Mouse (Mus musculus): ENCODE data around the gene Gtf2ird1. TPM values are rescaled to one million over a fixed set of nuclear protein-coding genes. Genes with fewer than 3 reads are reported as not detected.

Gene Gtf2ird1
- polyA plus RNA-seq, 1 experiment, result 22.4 TPM

DNA sequence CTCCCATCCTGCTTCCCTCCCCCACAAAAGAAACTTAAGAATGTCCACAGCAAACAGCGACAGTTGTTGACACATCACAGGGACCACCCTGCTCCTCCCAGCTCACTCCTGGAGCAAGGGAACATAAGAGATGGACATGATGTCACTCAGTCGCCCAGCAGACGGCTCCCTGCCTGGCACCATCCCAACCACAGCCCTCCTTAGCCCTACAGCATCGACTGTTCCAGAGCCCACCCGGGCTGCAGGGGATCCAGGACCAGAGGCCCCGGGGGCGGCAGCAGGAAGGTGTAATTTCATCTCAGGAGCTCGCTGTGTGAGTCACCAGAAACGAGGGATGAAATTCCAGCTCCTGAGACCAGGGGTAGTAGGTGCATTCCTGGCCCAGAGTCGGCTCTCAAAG, 10.6 kb downstream of the Gtf2ird1 start:
- Histone ChIP-seq H3K27me3 (replicated peaks; ENCODE audit: control insufficient read depth, insufficient read depth, low read length) (no peaks in the 10 kb centered on the region), H3K36me3 (ENCODE audit: control insufficient read depth, insufficient read depth, low read length) (no peaks in the 10 kb centered on the region), H3K27ac (ENCODE audit: insufficient read depth, low read depth, low read length) (no peak overlapping the region), H3K4me1 (ENCODE audit: control insufficient read depth, insufficient read depth, low read length) (no peaks in the 10 kb centered on the region), H3K4me3 (ENCODE audit: insufficient read depth, low read depth, low read length) (no peak overlapping the region)
- DNase-seq, result no peak
- 27% methylated on average over 10 of the region's 10 CpGs for WGBS
- TF ChIP-seq CTCF (conservative IDR thresholded peaks at IDR 0.05; ENCODE audit: insufficient read depth, insufficient read length, low read depth, low read length) (no peak), POLR2A (IDR thresholded peaks at IDR 0.05; ENCODE audit: low read depth, low read length) (no peak)

DNA sequence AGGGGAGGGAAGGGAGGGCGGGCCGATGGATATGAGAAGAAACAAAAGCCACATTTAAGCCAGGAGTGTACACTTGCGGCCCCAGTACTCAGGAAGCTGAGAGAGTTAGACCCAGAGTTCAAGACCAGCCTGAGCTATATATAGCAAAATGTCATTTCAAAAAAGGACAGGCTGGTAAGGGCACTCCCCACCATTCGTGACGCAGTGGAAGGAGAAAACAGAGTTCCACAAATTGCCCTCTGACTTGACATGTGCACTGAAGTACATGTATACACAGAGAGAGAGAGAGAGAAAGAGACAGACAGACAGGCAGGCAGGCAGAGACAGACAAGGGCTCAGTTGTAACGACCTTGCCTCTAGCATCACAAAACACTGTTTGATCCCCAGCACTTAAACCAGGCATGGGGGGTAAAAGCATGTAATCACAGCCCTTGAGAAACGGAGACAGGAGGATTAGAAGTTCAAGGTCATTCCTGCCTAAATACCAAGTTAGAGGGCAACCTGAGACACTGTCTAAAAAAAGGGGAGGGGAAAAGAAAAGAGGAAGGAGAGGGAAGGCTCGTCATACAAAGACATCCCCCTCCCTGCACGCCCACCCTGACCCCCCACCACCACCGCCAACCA, 11.2 kb downstream of the Gtf2ird1 start:
- H3K27me3 ChIP-seq (replicated peaks; ENCODE audit: control insufficient read depth, insufficient read depth, low read length), result no peaks in the 10 kb centered on the region
- no peaks in the 10 kb centered on the region; the same call in 1 of the 2 replicates for H3K4me1 ChIP-seq (ENCODE audit: control insufficient read depth, insufficient read depth, low read length)
- no peak overlapping the region for H3K27ac ChIP-seq (ENCODE audit: insufficient read depth, low read depth, low read length)
- 39% methylated on average over 10 of the region's 10 CpGs for WGBS
- no peaks in the 10 kb centered on the region for H3K36me3 ChIP-seq (ENCODE audit: control insufficient read depth, insufficient read depth, low read length)
- no peak for TF ChIP-seq CTCF (conservative IDR thresholded peaks at IDR 0.05; ENCODE audit: insufficient read depth, insufficient read length, low read depth, low read length)
- TF ChIP-seq POLR2A (IDR thresholded peaks at IDR 0.05; ENCODE audit: low read depth, low read length), result no peak
- DNase-seq, result no peak
- H3K4me3 ChIP-seq (ENCODE audit: insufficient read depth, low read depth, low read length), result no peak overlapping the region

DNA sequence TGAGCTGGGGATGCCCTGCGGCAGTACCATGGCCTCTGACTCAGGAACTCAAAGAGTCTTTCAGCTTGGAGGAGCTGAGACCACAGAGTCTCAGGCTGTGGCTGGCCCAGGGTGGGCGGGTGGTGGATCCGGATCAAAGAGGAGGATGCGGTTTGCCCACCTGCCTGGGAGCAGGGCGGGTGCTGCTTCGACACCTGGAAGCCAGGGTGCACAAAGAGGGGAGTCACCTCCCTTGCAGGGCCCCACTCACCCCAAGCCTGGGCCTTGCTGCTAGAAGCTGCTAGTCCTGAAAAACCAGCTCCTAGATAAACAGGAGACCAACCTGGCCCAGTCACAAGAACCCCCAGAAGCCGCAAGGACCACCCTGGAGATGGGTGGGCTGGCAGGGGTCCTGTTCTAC, 12.0 kb downstream of the Gtf2ird1 start:
- H3K27ac ChIP-seq (ENCODE audit: insufficient read depth, low read depth, low read length), result no peak overlapping the region
- no peaks in the 10 kb centered on the region; the same call in 1 of the 2 replicates for H3K4me1 ChIP-seq (ENCODE audit: control insufficient read depth, insufficient read depth, low read length)
- H3K36me3 ChIP-seq (ENCODE audit: control insufficient read depth, insufficient read depth, low read length), result no peaks in the 10 kb centered on the region
- H3K27me3 ChIP-seq (replicated peaks; ENCODE audit: control insufficient read depth, insufficient read depth, low read length), result no peaks in the 10 kb centered on the region
- WGBS, result 93% methylated on average over 7 of the region's 7 CpGs
- no peak overlapping the region for H3K4me3 ChIP-seq (ENCODE audit: insufficient read depth, low read depth, low read length)
- no peak for DNase-seq
- TF ChIP-seq CTCF (conservative IDR thresholded peaks at IDR 0.05; ENCODE audit: insufficient read depth, insufficient read length, low read depth, low read length) (no peak), POLR2A (IDR thresholded peaks at IDR 0.05; ENCODE audit: low read depth, low read length) (no peak)

DNA sequence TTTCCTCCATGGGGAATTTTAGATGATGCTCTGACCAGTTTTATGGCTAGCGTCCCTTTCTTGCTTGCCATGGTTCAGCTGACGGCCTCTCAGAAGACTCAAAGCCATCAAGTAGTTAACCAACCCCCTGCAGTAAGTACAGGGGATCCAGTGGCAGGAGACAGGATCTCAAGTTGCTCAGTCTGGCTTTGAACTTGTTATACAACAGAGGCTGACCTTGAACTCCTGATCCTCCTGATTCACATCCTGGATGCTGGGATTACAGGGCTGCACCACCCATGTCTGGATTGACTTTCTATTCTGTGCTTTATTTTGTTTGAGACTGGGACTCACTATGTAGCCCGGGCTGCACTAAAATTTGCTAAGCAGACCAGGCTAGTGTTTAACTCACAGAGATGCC, 14.4 kb downstream of the Gtf2ird1 start:
- Histone ChIP-seq H3K27ac (ENCODE audit: insufficient read depth, low read depth, low read length) (no peak overlapping the region), H3K27me3 (replicated peaks; ENCODE audit: control insufficient read depth, insufficient read depth, low read length) (no peaks in the 10 kb centered on the region), H3K4me3 (ENCODE audit: insufficient read depth, low read depth, low read length) (no peak overlapping the region), H3K4me1 (ENCODE audit: control insufficient read depth, insufficient read depth, low read length) (peaks cover 9% of the 10 kb centered on the region), H3K36me3 (ENCODE audit: control insufficient read depth, insufficient read depth, low read length) (no peaks in the 10 kb centered on the region)
- TF ChIP-seq POLR2A (IDR thresholded peaks at IDR 0.05; ENCODE audit: low read depth, low read length), result no peak
- no peak for TF ChIP-seq CTCF (conservative IDR thresholded peaks at IDR 0.05; ENCODE audit: insufficient read depth, insufficient read length, low read depth, low read length)
- 92% methylated on average over 3 of the region's 3 CpGs for WGBS
- no peak for DNase-seq

DNA sequence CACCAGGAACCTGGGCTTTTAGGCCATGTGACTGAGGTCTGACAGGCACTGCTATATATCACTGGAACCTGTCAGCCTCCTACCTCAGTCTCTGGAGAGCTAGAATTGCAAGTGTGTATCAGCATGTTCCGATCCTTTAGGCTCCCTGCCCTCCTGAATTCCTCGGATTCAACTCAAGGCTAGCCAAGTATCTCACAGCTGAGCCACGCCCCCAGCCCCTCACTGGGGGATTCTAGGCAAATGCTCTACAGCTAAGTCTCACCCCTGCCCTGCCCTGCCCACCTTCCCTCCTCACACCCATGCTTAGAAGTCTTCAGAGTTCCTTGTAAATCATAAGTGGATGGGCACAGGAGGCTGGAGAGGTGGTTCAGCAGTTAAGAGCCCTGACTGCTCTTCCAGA, 15.4 kb downstream of the Gtf2ird1 start:
- Histone ChIP-seq H3K4me3 (ENCODE audit: insufficient read depth, low read depth, low read length) (no peak overlapping the region), H3K36me3 (ENCODE audit: control insufficient read depth, insufficient read depth, low read length) (no peaks in the 10 kb centered on the region), H3K27me3 (replicated peaks; ENCODE audit: control insufficient read depth, insufficient read depth, low read length) (no peaks in the 10 kb centered on the region), H3K4me1 (ENCODE audit: control insufficient read depth, insufficient read depth, low read length) (peaks cover 9% of the 10 kb centered on the region), H3K27ac (ENCODE audit: insufficient read depth, low read depth, low read length) (no peak overlapping the region)
- no peak for DNase-seq
- 54% methylated on average over 3 of the region's 3 CpGs for WGBS
- TF ChIP-seq CTCF (conservative IDR thresholded peaks at IDR 0.05; ENCODE audit: insufficient read depth, insufficient read length, low read depth, low read length) (no peak), POLR2A (IDR thresholded peaks at IDR 0.05; ENCODE audit: low read depth, low read length) (no peak)

DNA sequence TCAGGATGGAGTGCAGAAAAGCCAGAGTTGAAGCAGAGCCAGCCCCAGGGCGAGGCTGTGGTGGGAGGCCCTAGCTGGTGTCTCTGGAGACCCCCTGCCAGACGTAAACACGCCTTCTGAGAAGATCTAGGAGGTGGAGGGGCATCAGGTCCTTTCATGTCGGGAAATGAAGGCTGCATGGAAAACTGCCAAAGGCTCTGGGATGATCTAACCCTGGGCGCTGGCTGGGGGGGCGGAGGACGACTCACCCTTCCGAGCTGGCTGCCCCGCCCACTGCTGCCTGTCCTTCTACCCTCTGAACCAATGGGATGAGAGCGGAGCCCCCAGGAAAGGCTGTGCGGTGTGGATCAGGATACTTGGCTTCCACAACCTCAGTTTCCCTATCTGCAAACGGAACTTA, 16.4 kb downstream of the Gtf2ird1 start:
- no peaks in the 10 kb centered on the region for H3K27me3 ChIP-seq (replicated peaks; ENCODE audit: control insufficient read depth, insufficient read depth, low read length)
- 60% methylated on average over 12 of the region's 12 CpGs for WGBS
- no peak overlapping the region for H3K27ac ChIP-seq (ENCODE audit: insufficient read depth, low read depth, low read length)
- no peaks in the 10 kb centered on the region for H3K36me3 ChIP-seq (ENCODE audit: control insufficient read depth, insufficient read depth, low read length)
- H3K4me1 ChIP-seq (ENCODE audit: control insufficient read depth, insufficient read depth, low read length), result peaks cover 9% of the 10 kb centered on the region
- H3K4me3 ChIP-seq (ENCODE audit: insufficient read depth, low read depth, low read length), result no peak overlapping the region
- TF ChIP-seq POLR2A (IDR thresholded peaks at IDR 0.05; ENCODE audit: low read depth, low read length) (no peak), CTCF (conservative IDR thresholded peaks at IDR 0.05; ENCODE audit: insufficient read depth, insufficient read length, low read depth, low read length) (no peak)
- DNase-seq, result peak; percentile 58

DNA sequence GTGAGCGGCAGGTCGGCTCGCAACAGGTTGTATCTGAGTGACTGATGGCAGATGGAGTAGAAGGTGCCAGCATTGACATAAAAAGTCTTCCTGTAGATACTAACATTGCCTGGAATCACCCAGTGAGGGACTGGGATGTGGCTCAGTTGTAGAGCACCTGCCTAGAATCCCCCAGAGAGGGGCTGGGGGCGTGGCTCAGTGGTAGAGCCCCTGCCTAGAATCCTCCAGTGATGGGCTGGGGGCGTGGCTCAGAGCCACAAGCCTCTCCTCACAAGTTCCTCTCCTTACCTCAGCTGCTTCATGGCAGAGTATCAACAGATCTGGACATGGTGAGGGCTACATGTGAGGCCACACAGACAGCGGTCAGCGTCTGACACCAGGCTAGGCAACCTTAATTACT, 17.0 kb downstream of the Gtf2ird1 start:
- Histone ChIP-seq H3K27me3 (replicated peaks; ENCODE audit: control insufficient read depth, insufficient read depth, low read length) (no peaks in the 10 kb centered on the region), H3K27ac (ENCODE audit: insufficient read depth, low read depth, low read length) (no peak overlapping the region), H3K36me3 (ENCODE audit: control insufficient read depth, insufficient read depth, low read length) (no peaks in the 10 kb centered on the region), H3K4me1 (ENCODE audit: control insufficient read depth, insufficient read depth, low read length) (peaks cover 9% of the 10 kb centered on the region), H3K4me3 (ENCODE audit: insufficient read depth, low read depth, low read length) (no peak overlapping the region)
- WGBS, result 94% methylated on average over 7 of the region's 7 CpGs
- TF ChIP-seq CTCF (conservative IDR thresholded peaks at IDR 0.05; ENCODE audit: insufficient read depth, insufficient read length, low read depth, low read length) (no peak), POLR2A (IDR thresholded peaks at IDR 0.05; ENCODE audit: low read depth, low read length) (no peak)
- no peak for DNase-seq
